ENCODE assay signal across 9 mouse cellular contexts in the genomic region with DNA sequence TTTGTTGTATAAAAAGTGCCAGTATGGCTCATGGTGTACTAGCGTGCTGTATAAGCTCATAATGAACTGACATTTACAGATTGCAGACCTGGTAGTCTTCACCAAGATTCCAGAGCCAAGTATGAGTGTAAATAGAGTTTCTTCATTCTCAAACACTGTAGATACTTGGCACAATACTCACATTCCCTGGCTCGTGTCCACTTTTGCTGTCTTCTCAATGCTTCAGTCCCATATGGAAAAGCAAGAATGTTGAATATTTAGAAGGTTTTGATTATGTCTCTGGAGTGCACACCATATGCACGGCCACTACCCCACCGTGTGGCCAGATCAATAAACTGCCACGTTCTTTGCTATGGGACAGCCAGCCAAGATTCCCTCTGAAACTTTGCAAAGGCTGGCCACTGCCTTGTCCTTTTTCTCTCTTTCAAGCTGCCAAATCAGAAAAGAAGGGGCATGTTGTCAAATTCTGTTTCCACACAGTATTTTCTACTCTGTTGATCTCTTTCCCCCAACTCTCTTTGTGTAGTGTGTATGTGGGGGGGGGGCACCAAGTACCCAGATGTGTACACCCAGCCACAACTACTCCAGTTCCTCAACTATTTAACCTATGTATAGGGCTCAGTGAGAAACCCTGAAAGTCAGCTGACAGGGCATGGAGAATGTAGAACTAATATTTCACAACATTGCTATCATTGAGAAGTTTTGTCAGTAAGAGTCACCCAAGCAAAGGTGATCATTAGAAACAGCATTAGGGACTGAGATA.
DNase-seq lines count a peak whose midpoint lies in the region; ATAC-seq and TF ChIP-seq lines count a peak whose summit lies in the region.
"Had no signal": no experiment of that assay in that cellular context is flagged by ENCODE, and none has a peak within 500 bp of the region (broad histone marks: within the 10 kb centered on the region; RNA-seq: fewer than 3 reads in every experiment).

No protein-coding gene starts in this region.

- intact Hi-C loops in heart, postnatal 10 days (cut with DNase I), result loop anchor here (2.0 to 10.0 kb wide), 5 partner anchors 168 to 820 kb away; a partner anchor contains a TSS

- ATAC-seq in embryonic facial prominence, embryonic 11.5 days (replicated peaks; ENCODE audit: insufficient number of reproducible peaks, low FRiP score, low TSS enrichment, low read depth), result no peak
- no peak for ATAC-seq in liver, embryonic 14.5 days (ENCODE audit: insufficient read depth)
- peak; percentile 42; the same call in 1 of the 2 replicates for ATAC-seq in stomach, embryonic 14.5 days (ENCODE audit: insufficient number of reproducible peaks, insufficient read depth, low FRiP score, low read depth)
- ATAC-seq in inflammation-experienced regulatory T-cells, adult 6 months, result no peak

- DNase-seq in heart, postnatal 10 days, result peak; percentile 26 to 51
- DNase-seq in heart, embryonic 10.5 days (ENCODE audit: low spot score), result no peak
- DNase-seq in thymus, postnatal 4 days, result peak; percentile 28
- DNase-seq in thymus, postnatal 0 days (ENCODE audit: low spot score), result no peak
- DNase-seq in embryonic facial prominence, embryonic 11.5 days (ENCODE audit: low spot score), result peak; percentile 54
- no peak for DNase-seq in liver, embryonic 14.5 days (ENCODE audit: low read depth in 3 of 3, low spot score in 3 of 3)

- WGBS in heart, embryonic 10.5 days, result 38% methylated on average over 5 of the region's 5 CpGs
- WGBS in embryonic facial prominence, embryonic 11.5 days, result 37% methylated on average over 5 of the region's 5 CpGs
- WGBS in liver, embryonic 14.5 days (ENCODE audit: insufficient replicate concordance), result 27% methylated on average over 5 of the region's 5 CpGs
- 28% methylated on average over 5 of the region's 5 CpGs for WGBS in stomach, embryonic 14.5 days

- H3K9me3 ChIP-seq in heart, embryonic 10.5 days, result no peaks in the 10 kb centered on the region
- no peaks in the 10 kb centered on the region for H3K9me3 ChIP-seq in embryonic facial prominence, embryonic 11.5 days (replicated peaks; ENCODE audit: control insufficient read depth, low read length)
- H3K9me3 ChIP-seq in liver, embryonic 14.5 days (ENCODE audit: control insufficient read depth, low read length), result no peaks in the 10 kb centered on the region
- H3K9me3 ChIP-seq in stomach, embryonic 14.5 days (ENCODE audit: control insufficient read depth, low read depth, low read length), result no peaks in the 10 kb centered on the region
- H3K9me3 ChIP-seq: stomach, embryonic 15.5 days had no signal

- TF ChIP-seq EP300 in liver, embryonic 14.5 days (IDR thresholded peaks at IDR 0.05; ENCODE audit: low read depth), result no peak

- H3K27ac ChIP-seq in heart, embryonic 10.5 days, result no peak overlapping the region
- no peak overlapping the region for H3K27ac ChIP-seq in embryonic facial prominence, embryonic 11.5 days (replicated peaks; ENCODE audit: low read depth, low read length)
- no peak overlapping the region for H3K27ac ChIP-seq in liver, embryonic 14.5 days
- no peak overlapping the region for H3K27ac ChIP-seq in stomach, embryonic 14.5 days (ENCODE audit: low read length)
- H3K27ac ChIP-seq: stomach, embryonic 15.5 days had no signal

- TF ChIP-seq CTCF in liver, embryonic 14.5 days (IDR thresholded peaks at IDR 0.05; ENCODE audit: low read depth), result peak; percentile 43

- H3K9ac ChIP-seq in embryonic facial prominence, embryonic 11.5 days (replicated peaks; ENCODE audit: low read length), result no peak overlapping the region
- no peak overlapping the region for H3K9ac ChIP-seq in liver, embryonic 14.5 days (replicated peaks)
- no peak overlapping the region for H3K9ac ChIP-seq in stomach, embryonic 14.5 days (replicated peaks; ENCODE audit: low read depth, low read length)
- H3K9ac ChIP-seq: stomach, embryonic 15.5 days had no signal

- H3K4me3 ChIP-seq in heart, embryonic 10.5 days, result no peak overlapping the region
- no peak overlapping the region for H3K4me3 ChIP-seq in embryonic facial prominence, embryonic 11.5 days (ENCODE audit: low read depth, low read length)
- H3K4me3 ChIP-seq in liver, embryonic 14.5 days (ENCODE audit: insufficient read depth in 1 of 2, low read depth in 2 of 2, low read length in 2 of 2), result no peak overlapping the region
- H3K4me3 ChIP-seq in stomach, embryonic 14.5 days (ENCODE audit: low read depth, low read length), result no peak overlapping the region
- H3K4me3 ChIP-seq: stomach, embryonic 15.5 days had no signal

- no peaks in the 10 kb centered on the region for H3K36me3 ChIP-seq in heart, embryonic 10.5 days
- no peaks in the 10 kb centered on the region for H3K36me3 ChIP-seq in embryonic facial prominence, embryonic 11.5 days (replicated peaks; ENCODE audit: control insufficient read depth, insufficient read depth, low read depth, low read length)
- H3K36me3 ChIP-seq in liver, embryonic 14.5 days (replicated peaks; ENCODE audit: control insufficient read depth, insufficient read depth, low read depth), result no peaks in the 10 kb centered on the region
- no peaks in the 10 kb centered on the region for H3K36me3 ChIP-seq in stomach, embryonic 14.5 days (ENCODE audit: control insufficient read depth, insufficient read depth, low read length)
- H3K36me3 ChIP-seq: stomach, embryonic 15.5 days had no signal

- H3K27me3 ChIP-seq in heart, embryonic 10.5 days (ENCODE audit: insufficient read depth, poor library complexity, severe bottlenecking), result no peaks in the 10 kb centered on the region
- no peaks in the 10 kb centered on the region for H3K27me3 ChIP-seq in embryonic facial prominence, embryonic 11.5 days (ENCODE audit: control insufficient read depth, insufficient read depth, low read length)
- no peaks in the 10 kb centered on the region; the same call in 1 of the 2 replicates for H3K27me3 ChIP-seq in liver, embryonic 14.5 days (ENCODE audit: control insufficient read depth, insufficient read depth, low read length)
- no peaks in the 10 kb centered on the region for H3K27me3 ChIP-seq in stomach, embryonic 14.5 days (ENCODE audit: control insufficient read depth, insufficient read depth, low read length)
- H3K27me3 ChIP-seq: stomach, embryonic 15.5 days had no signal

- H3K4me1 ChIP-seq in heart, embryonic 10.5 days, result no peaks in the 10 kb centered on the region
- H3K4me1 ChIP-seq in embryonic facial prominence, embryonic 11.5 days (ENCODE audit: control insufficient read depth, insufficient read depth, low read length), result no peaks in the 10 kb centered on the region
- H3K4me1 ChIP-seq in liver, embryonic 14.5 days (replicated peaks; ENCODE audit: control insufficient read depth in 2 of 2, insufficient read depth in 2 of 2, low read length in 1 of 2), result no peaks in the 10 kb centered on the region
- no peaks in the 10 kb centered on the region for H3K4me1 ChIP-seq in stomach, embryonic 14.5 days (ENCODE audit: control insufficient read depth, insufficient read depth, low read length)
- H3K4me1 ChIP-seq: stomach, embryonic 15.5 days had no signal

- no peak overlapping the region for H3K4me2 ChIP-seq in embryonic facial prominence, embryonic 11.5 days (ENCODE audit: low read depth, low read length)
- H3K4me2 ChIP-seq in liver, embryonic 14.5 days (ENCODE audit: low read depth), result no peak overlapping the region
- H3K4me2 ChIP-seq in stomach, embryonic 14.5 days (replicated peaks; ENCODE audit: low read depth, low read length), result no peak overlapping the region
- H3K4me2 ChIP-seq: stomach, embryonic 15.5 days had no signal

Comparison
In these comparisons a context has a peak if more than half of its experiments do, and no peak if none do; other contexts are left out.
1. DNase-seq: peak in heart, postnatal 10 days (2 of 2), thymus, postnatal 4 days (single experiment) and embryonic facial prominence, embryonic 11.5 days (single experiment); none in heart, embryonic 10.5 days (single experiment), thymus, postnatal 0 days (single experiment) and liver, embryonic 14.5 days (0 of 3).